Comparison of ENCODE assay signal across 14 mouse cellular contexts in genomic region chr4:51519281-51519680, GRCm38 (mm10).
A peak's percentile ranks its signal among the peaks of the same experiment; 100 is the strongest.
DNase-seq lines count a peak whose midpoint lies in the region; ATAC-seq and TF ChIP-seq lines count a peak whose summit lies in the region.
"Had no signal": no experiment of that assay in that cellular context is flagged by ENCODE, and none has a peak within 500 bp of the region (broad histone marks: within the 10 kb centered on the region; RNA-seq: fewer than 3 reads in every experiment).

No protein-coding gene starts in this region.

- TF ChIP-seq POLR2A in brain, embryonic 14.5 days (IDR thresholded peaks at IDR 0.05; ENCODE audit: borderline replicate concordance, extremely low read depth, insufficient read depth, insufficient read length, poor library complexity, severe bottlenecking): no peak

- H3K4me2 ChIP-seq in embryonic facial prominence, embryonic 14.5 days (ENCODE audit: low read depth, low read length): no peak overlapping the region
- no peak overlapping the region for H3K4me2 ChIP-seq in forebrain, embryonic 14.5 days (ENCODE audit: low read length)
- H3K4me2 ChIP-seq in limb, embryonic 13.5 days (replicated peaks): no peak overlapping the region
- H3K4me2 ChIP-seq: heart, embryonic 11.5 days; heart, embryonic 15.5 days; hindbrain, embryonic 13.5 days had no signal

- H3K9ac ChIP-seq in embryonic facial prominence, embryonic 14.5 days (ENCODE audit: low read depth, low read length): no peak overlapping the region
- H3K9ac ChIP-seq in forebrain, embryonic 14.5 days (ENCODE audit: low read length): no peak overlapping the region
- H3K9ac ChIP-seq in limb, embryonic 13.5 days: no peak overlapping the region
- H3K9ac ChIP-seq: heart, embryonic 15.5 days; hindbrain, embryonic 13.5 days had no signal

- ATAC-seq in embryonic facial prominence, embryonic 14.5 days (ENCODE audit: low read depth): peak; percentile 30; the same call in 1 of the 2 replicates
- peak; percentile 81 for ATAC-seq in forebrain, embryonic 14.5 days
- ATAC-seq in limb, embryonic 13.5 days (ENCODE audit: low FRiP score, low read depth): peak; percentile 58
- ATAC-seq: hindbrain, postnatal 0 days had no signal

- no peak overlapping the region for H3K4me3 ChIP-seq in embryonic facial prominence, embryonic 14.5 days (ENCODE audit: low read depth, low read length)
- H3K4me3 ChIP-seq in embryonic facial prominence, embryonic 10.5 days: no peak overlapping the region
- H3K4me3 ChIP-seq in forebrain, embryonic 14.5 days (ENCODE audit: low read depth, low read length): no peak overlapping the region
- no peak overlapping the region for H3K4me3 ChIP-seq in limb, embryonic 13.5 days
- H3K4me3 ChIP-seq: heart, adult 2 months; heart, embryonic 15.5 days; hindbrain, embryonic 13.5 days had no signal

- intact Hi-C loops in gastrocnemius, postnatal 36 days (cut with DNase I): no loop called here

- WGBS in embryonic facial prominence, embryonic 14.5 days: 76% methylated on average over 2 of the region's 2 CpGs
- WGBS in embryonic facial prominence, embryonic 10.5 days: 87% methylated on average over 2 of the region's 2 CpGs
- 39% methylated on average over 2 of the region's 2 CpGs for whole genome bisulfite sequencing in forebrain, embryonic 14.5 days
- 25% methylated on average over 2 of the region's 2 CpGs for WGBS in limb, embryonic 13.5 days

- H3K27ac ChIP-seq in embryonic facial prominence, embryonic 14.5 days (replicated peaks; ENCODE audit: low read depth, low read length): no peak overlapping the region
- no peak overlapping the region for H3K27ac ChIP-seq in embryonic facial prominence, embryonic 10.5 days (replicated peaks)
- peak overlapping the region; percentile 63; the same call in 1 of the 2 replicates for H3K27ac ChIP-seq in forebrain, embryonic 14.5 days (ENCODE audit: low read depth, low read length)
- no peak overlapping the region for H3K27ac ChIP-seq in limb, embryonic 13.5 days
- H3K27ac ChIP-seq: heart, adult 2 months; heart, embryonic 15.5 days; hindbrain, embryonic 13.5 days; hindbrain, postnatal 0 days had no signal

- no peaks in the 10 kb centered on the region for H3K27me3 ChIP-seq in embryonic facial prominence, embryonic 14.5 days (replicated peaks; ENCODE audit: control insufficient read depth, insufficient read depth, low read length)
- no peaks in the 10 kb centered on the region for H3K27me3 ChIP-seq in embryonic facial prominence, embryonic 10.5 days (replicated peaks; ENCODE audit: low read depth, poor library complexity, severe bottlenecking)
- no peaks in the 10 kb centered on the region for H3K27me3 ChIP-seq in forebrain, embryonic 14.5 days (replicated peaks; ENCODE audit: control insufficient read depth, insufficient read depth, low read length)
- H3K27me3 ChIP-seq in limb, embryonic 13.5 days: no peaks in the 10 kb centered on the region
- H3K27me3 ChIP-seq: heart, embryonic 15.5 days; hindbrain, embryonic 13.5 days had no signal

- H3K9me3 ChIP-seq in embryonic facial prominence, embryonic 14.5 days (ENCODE audit: control insufficient read depth, low read length): no peaks in the 10 kb centered on the region
- no peaks in the 10 kb centered on the region for H3K9me3 ChIP-seq in embryonic facial prominence, embryonic 10.5 days
- H3K9me3 ChIP-seq in forebrain, embryonic 14.5 days (replicated peaks; ENCODE audit: control insufficient read depth, low read length): no peaks in the 10 kb centered on the region
- H3K9me3 ChIP-seq in limb, embryonic 13.5 days: no peaks in the 10 kb centered on the region
- H3K9me3 ChIP-seq: heart, embryonic 15.5 days; hindbrain, embryonic 13.5 days had no signal

- no peaks in the 10 kb centered on the region for H3K4me1 ChIP-seq in embryonic facial prominence, embryonic 14.5 days (ENCODE audit: control insufficient read depth, insufficient read depth, low read length)
- H3K4me1 ChIP-seq in embryonic facial prominence, embryonic 10.5 days: no peaks in the 10 kb centered on the region
- no peaks in the 10 kb centered on the region for H3K4me1 ChIP-seq in forebrain, embryonic 14.5 days (ENCODE audit: control insufficient read depth, insufficient read depth, low read length)
- peaks cover 3% of the 10 kb centered on the region; the same call in 1 of the 2 replicates for H3K4me1 ChIP-seq in limb, embryonic 13.5 days
- H3K4me1 ChIP-seq: heart, embryonic 15.5 days; hindbrain, embryonic 13.5 days had no signal

- TF ChIP-seq CTCF in brain, embryonic 14.5 days (IDR thresholded peaks at IDR 0.05; ENCODE audit: borderline replicate concordance, extremely low read depth, insufficient read depth, insufficient read length): no peak

- peak; percentile 28 for DNase-seq in embryonic facial prominence, embryonic 14.5 days (ENCODE audit: low spot score)
- no peak for DNase-seq in embryonic facial prominence, embryonic 10.5 days (ENCODE audit: low spot score)
- DNase-seq in brain, embryonic 14.5 days (ENCODE audit: low read depth): peak; percentile 68
- DNase-seq in forebrain, embryonic 14.5 days (ENCODE audit: low spot score): peak; percentile 63
- DNase-seq in gastrocnemius, postnatal 36 days: no peak
- DNase-seq in gastrocnemius, postnatal 10 days: no peak
- DNase-seq: adrenal gland, postnatal 10 days; heart, adult 2 months; heart, postnatal 14 days had no signal

- H3K36me3 ChIP-seq in embryonic facial prominence, embryonic 14.5 days (ENCODE audit: control insufficient read depth, insufficient read depth, low read length): no peaks in the 10 kb centered on the region
- H3K36me3 ChIP-seq in embryonic facial prominence, embryonic 10.5 days (replicated peaks): no peaks in the 10 kb centered on the region
- H3K36me3 ChIP-seq in forebrain, embryonic 14.5 days (ENCODE audit: control insufficient read depth, insufficient read depth, low read length): no peaks in the 10 kb centered on the region
- no peaks in the 10 kb centered on the region for H3K36me3 ChIP-seq in limb, embryonic 13.5 days
- H3K36me3 ChIP-seq: heart, embryonic 15.5 days; hindbrain, embryonic 13.5 days had no signal

Comparison
In these comparisons a context has a peak if more than half of its experiments do, and no peak if none do; other contexts are left out.
1. DNase-seq: peak in embryonic facial prominence, embryonic 14.5 days (single experiment), brain, embryonic 14.5 days (single experiment) and forebrain, embryonic 14.5 days (single experiment); none in embryonic facial prominence, embryonic 10.5 days (single experiment), gastrocnemius, postnatal 36 days (0 of 2) and gastrocnemius, postnatal 10 days (single experiment).
2. ATAC-seq: peak in every context shown above with its lines; median percentile 81 in forebrain, embryonic 14.5 days; 58 in limb, embryonic 13.5 days; 30 in embryonic facial prominence, embryonic 14.5 days.